Mouse (Mus musculus): ENCODE data around the gene Draxin.

- TF ChIP-seq CTCF (conservative IDR thresholded peaks at IDR 0.05; ENCODE audit: low read length), result no peak
- TF ChIP-seq POU5F1 (IDR thresholded peaks at IDR 0.05; ENCODE audit: borderline replicate concordance, low read length), result no peak
Observed at GRCm38 (mm10) chr4:148128672-148129071, 1.8 kb downstream of the Draxin start.

Data from E14TG2a.4 (cell line).